Mouse (Mus musculus) right cerebral cortex, postnatal 36 days (tissue): ENCODE measurements at regions not wholly inside any gene's neighbourhood (a gene's known extent, or its start where the extent isn't known, plus 50 kb on each side); places are given as distances from the start of the nearest gene placed in this dataset.

Experiments used
- DNase-seq, 2 experiments: peaks; one replicate each; pipeline ENCODE4 v3.0.0; 2022; ENCODE audit warnings: low spot score in 2 of 2, mixed read lengths in 1 of 2

GRCm38 (mm10) chr14:76641752-76642529, 85.3 kb upstream of the Serp2 start:
- DNase-seq: no peak

GRCm38 (mm10) chr14:76633170-76633569, 76.5 kb upstream of the Serp2 start:
- DNase-seq: no peak

GRCm38 (mm10) chr14:76632763-76633162, 76.1 kb upstream of the Serp2 start:
- no peak for DNase-seq

DNA sequence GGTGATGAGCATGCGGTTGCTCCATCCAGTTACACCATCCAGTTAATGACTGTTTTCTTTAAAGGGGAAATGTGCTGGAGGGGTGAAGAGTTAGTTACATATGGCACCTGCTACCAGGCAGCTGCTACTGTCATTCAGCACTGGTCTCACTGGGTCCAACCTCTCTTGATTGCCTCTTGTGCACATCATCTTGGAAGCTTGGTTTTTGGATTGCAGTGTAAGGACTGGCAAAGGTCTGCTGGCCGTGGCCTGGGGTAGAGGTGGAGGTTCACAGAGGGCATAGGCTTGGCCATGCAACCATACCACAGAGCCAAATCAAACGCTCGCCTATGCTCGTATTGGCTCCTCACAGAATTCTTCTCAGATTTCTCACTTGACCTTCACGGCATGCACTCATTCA, 75.1 kb upstream of the Serp2 start:
- DNase-seq: no peak

- DNase-seq: no peak
These were observed 74.5 kb upstream of the Serp2 start for GRCm38 (mm10) chr14:76631181-76631580.

GRCm38 (mm10) chr14:76629913-76630478, 73.3 kb upstream of the Serp2 start:
- no peak for DNase-seq

DNA sequence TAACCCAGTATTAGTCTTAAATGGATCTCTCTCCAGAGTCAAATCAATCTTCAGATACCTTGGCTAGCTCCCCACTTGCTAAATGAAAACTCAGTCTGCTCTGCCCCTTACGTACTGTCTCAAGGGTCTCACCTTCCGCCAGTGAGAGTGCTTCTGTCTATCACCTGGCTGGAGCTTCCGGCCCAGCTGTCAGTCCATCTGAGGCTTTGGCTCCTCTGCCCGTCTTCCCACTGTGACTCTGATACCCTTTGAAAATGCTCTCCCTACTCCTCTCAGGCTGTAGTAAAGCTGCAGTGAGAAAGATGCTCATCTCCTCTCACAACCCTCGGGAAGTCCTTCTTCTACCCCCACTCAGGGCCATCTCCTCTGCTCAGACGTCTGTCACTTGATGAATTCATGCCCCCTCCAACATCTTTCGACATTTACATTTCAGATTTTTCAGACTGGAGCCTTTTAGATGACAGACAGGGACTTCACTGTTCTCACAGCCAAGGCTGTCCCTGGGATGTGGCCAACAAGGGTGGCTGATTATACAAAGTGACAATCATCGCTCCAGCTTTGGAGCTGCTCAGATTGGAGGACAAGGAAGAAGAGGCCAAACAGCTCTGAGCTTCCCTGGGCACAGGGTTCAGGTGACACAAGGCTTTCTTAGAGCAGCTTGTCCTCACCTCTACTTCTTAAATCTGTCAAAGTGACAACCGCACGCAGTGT, 71.6 kb upstream of the Serp2 start:
- DNase-seq: no peak

DNA sequence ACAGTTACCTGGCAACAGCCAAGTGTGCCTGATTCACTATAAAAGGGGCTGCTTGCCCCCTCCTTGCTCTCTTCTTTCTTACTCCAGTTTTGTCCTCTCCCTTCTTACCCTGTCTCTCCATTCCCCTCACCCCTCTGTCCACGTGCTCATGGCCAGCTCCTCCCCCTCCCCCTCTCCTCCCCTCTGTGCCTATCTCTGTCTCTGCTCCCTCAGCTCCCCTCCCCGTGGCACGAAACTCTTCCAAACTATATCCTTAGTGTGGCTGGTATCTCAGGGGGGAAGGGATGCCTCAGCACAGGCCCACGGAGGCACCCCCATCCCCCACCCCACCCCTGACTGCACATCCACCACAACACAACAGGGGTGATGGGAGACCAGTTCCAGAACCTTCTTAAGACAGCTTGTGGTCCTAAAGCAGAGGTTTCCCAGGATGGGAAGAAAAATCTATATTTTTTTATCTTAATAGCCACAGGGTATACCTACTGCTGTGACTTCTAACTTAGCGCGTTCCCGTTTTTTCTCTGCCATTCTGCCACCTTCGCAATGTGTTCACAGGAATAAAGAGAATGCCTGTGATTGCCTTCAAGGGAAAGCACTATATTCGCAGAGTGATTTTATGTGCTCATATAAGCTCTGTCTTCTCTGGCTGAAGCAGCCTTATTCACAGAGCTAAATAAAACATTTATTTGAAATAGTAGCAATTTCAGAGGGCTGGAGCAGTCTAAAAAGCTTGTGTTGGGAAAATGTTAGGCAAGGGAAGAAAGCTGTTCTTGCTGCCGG, 69.1 kb upstream of the Serp2 start:
- DNase-seq: no peak

DNA sequence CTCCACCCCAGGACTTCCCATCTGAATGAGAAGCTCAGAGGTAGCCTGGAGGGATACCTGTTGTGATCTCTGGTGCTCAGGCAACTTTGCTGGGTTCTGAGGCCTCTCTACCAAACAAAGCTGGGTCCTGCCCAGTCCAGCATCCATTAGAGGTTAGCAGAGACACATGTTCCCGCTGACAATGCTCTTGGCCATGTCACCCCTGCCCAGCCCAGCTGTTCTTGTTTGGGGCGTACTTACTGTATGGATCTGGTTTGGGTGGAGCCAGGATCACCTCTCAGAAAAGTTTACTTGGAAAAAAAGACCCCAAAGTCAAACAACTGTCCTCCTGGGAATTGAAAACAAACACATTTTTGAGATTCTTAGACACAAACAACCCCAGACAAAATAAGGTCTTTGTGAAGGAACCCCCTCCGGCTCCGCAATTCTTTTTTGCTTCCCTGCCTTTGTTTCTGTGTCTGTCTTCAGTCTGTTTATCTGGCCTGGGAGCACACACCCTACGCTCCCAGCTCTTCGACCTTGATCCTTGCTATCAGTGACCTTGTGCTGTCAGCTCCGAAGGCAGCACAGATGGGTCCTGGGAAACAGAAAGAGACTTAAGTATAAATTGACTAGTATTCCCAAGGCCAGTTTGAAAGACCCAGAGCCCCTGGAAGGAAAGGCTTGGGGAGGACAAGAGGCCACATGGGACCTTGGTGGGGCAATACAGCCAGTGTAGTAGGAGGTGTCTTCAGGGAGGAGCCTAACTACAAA, 68.1 kb upstream of the Serp2 start:
- DNase-seq: no peak

DNA sequence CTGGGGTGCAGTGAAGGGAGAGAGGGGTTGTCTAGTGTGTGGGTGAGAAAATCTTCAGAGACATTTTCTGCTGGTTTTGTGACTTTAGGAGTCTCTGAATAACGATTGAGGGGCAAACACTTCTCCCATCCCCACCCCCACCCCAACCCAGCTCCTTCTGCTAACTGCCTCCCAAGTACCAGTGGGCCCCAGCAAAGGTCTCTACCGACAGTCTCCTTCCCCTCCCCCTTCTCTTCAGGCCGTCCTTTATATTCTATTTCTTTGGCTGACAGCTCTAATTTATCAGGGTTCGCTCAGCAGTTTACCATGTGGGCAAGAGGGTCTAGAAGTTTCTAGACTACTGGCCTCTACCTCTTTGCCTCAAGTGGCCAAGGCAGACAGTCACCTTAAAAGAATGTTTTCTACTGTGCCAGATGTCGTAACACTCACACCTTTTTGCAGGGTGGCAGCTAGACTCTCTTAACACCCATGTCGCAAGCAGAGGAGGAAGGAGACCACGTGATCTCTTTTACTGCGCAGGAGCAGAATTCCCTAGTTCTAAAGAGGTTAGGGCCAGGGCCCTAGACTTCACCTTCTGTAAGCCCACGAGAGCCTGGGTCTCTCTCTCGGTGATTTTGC, 66.8 kb upstream of the Serp2 start:
- DNase-seq: no peak

- DNase-seq: no peak
These were observed 66.1 kb upstream of the Serp2 start for GRCm38 (mm10) chr14:76622634-76623291.

DNA sequence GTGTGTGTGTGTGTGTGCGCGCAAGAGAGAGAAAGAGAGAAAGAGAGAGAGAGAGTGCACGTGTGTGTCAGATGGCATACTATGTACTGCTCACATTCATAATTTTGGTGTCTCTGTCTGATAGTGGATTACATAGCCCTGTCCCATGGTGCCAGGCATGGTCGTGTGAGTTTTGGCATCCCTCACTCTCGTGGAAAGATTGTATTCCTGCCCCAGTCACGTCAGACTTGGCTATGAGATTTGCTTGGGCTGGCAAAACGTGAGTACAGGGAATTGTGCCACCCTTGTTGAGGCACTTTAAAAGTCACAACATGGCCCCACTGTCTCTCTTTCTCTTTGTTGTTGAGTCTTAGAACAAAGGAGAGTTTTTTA, 62.3 kb upstream of the Serp2 start:
- DNase-seq: no peak

DNA sequence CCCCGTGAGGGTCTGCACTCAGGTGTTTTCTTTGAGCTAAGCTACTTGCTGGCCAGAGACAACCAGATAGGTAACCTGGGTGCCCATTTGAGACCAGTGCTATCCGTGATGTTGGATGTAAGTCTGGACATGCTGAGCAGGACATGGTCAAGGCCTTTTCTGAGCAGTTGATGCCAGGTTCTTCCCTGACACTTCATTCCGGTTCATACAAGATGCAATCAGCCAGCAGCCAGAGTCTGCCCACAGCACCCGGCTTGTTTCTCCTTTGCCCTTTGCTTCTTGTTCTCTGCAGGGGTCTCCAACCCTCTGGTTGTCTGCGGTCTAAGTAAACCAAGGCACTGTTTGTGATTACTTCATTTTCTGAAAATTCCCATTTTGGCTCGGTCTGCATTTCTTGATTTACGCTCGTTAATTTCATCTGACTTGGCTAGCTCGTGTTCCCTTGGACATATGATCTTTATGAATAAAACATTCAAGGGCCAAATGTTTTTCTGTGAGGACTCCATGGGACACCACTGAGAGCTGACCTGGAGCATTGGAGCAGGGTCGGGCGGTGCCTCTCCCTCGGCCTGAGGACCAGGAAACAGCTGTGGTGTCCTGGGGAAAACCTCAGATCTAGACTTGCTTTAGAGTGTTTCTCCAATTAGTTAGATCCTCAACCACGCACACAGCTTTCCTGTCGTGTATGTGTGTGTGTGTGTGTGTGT, 61.8 kb upstream of the Serp2 start:
- DNase-seq: no peak

DNA sequence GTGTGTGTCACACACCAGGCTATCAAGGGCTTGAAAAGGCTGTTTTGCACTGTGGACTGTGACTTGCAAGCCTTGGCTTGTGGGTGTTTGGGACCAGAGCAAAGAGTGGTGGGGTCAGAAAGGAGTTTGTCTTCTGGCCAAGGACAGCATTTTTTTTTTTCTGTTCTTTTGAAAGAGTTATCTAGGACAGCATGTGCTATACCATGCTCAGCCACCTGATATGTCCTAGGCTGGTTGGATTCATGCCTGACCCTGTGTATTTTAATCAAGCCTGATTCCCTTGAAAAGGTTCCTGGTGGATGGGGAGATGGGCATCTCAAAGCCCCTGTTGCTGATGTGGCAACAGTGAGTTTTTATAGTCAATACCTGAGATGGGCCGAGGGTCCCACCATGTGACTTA, 61.2 kb upstream of the Serp2 start:
- DNase-seq: no peak

DNA sequence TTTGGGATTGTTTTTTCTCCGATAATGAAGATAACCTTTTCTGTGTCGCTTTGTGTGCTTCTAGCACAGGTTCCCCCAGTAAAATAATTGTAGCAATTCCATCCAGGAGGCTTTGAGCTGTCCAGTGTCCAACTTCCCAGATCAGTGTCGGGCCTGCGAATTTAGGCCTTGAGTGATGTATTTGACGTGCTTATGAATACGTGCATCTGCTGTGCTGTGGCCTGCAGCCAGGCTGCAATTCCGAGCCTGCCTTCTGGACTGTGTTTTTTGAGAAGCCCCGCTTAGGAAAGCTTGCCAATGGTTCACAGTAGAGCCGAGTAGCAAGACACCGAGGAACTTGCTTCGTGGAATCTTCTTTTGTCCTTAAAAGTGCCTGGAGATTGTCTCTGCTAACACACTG, 60.8 kb upstream of the Serp2 start:
- no peak for DNase-seq

DNA sequence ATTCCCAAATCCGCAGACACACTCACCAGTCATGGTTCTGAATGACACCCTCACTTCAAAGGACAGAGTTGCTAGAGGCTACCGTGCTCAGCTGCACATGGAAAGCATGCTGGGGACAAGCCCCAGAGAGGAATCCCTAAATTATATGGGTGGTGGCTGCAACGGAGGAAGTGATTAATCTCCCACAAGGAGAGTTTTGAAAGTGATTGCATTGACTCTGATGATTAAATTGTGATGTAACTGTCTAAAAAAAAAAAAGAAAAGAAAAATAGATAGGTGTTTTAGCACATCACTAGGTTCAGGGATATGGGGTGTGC, 59.6 kb upstream of the Serp2 start:
- DNase-seq: no peak

DNA sequence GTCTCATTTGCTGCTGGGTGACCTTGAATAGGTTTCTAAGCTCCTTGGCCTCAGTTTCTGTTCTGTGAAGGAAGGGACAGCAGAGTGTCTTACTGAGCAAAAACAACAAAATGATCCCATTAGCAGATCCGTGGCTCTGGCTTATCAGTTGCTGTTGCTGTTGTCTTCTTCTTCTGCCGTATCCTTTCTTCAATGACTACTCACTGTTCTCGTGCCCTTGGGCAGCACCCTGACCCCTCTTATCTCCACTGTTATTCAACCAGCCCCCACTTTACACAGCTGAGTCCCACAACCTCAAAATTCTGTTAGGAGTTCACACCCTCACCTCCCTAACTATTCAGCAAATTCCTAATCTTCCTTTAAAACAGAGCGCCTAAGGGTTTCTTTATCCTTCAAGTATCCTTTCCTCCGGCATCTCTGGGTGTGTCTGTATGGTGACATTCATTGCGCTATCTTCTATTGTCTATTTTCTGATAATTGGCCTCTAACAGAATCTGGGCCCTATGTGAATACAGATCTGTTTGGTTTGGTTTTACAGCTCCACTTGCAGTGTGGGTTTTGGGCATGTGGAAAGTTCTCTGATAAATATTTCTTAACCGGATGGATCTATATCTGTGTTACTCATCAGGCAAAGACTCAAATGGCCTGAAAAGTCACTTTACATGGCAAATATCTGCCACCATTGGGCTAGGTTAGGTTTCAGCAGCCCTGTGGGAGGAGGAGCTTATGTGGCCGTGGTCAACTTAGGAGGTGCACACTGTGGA, 59.1 kb upstream of the Serp2 start:
- no peak for DNase-seq

GRCm38 (mm10) chr14:76615182-76615581, 58.5 kb upstream of the Serp2 start:
- no peak for DNase-seq

DNA sequence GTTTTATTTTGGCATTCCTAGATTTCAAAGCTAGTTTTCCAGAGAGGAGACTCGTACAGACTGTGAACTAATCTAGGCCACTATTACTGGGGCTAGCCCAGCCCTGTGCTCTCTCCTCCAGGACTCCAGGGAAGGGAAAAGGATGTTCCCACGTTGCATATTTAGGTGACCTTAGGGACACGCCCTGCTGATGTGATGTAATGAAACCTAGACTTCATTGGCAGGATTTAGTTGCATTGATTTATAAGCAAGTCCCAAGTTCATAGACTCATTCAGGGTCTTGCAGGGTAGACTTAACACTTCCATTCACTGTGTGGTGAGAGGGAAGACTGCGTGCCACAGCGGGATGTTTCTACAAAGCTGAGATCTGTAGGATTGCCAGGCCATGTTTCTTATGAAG, 58.0 kb upstream of the Serp2 start:
- no peak for DNase-seq
